Mouse (Mus musculus) embryonic facial prominence, embryonic 13.5 days (tissue): ENCODE results near the gene Gm10778. TPM values are rescaled to one million over a fixed set of nuclear protein-coding genes. Genes with fewer than 3 reads are reported as not detected.
"Not testable (repeated sequence)": the region's sequence is repeated elsewhere in the genome, so short reads cannot be mapped to it uniquely, and the experiment has no call there.

Experiments used
- ATAC-seq: fragments of 200-750 bp; cut with Nextera tagmentation; 2 replicates; pipeline ENCODE4 v1.8.0; 2017; ENCODE audit warnings: low read depth; ENCODE audit not compliant: insufficient number of reproducible peaks, insufficient read depth, low FRiP score, low TSS enrichment
- H3K27ac ChIP-seq: fragments of 300-500 bp; sonication (generic); 2 replicates; pipeline ENCODE4 v1.5.1; 2015; ENCODE audit warnings: moderate library complexity, mild to moderate bottlenecking, inconsistent platforms
- H3K27me3 ChIP-seq: fragments of 300-500 bp; sonication (generic); 2 replicates; pipeline ENCODE4 v1.6.1; 2015; ENCODE audit warnings: mild to moderate bottlenecking, inconsistent platforms
- H3K36me3 ChIP-seq: fragments of 300-500 bp; sonication (generic); 2 replicates; pipeline ENCODE4 v1.6.1; 2015; ENCODE audit warnings: mild to moderate bottlenecking, inconsistent platforms
- H3K4me1 ChIP-seq: fragments of 300-500 bp; sonication (generic); 2 replicates; pipeline ENCODE4 v1.6.1; 2015; ENCODE audit warnings: inconsistent platforms
- H3K4me2 ChIP-seq: fragments of 300-500 bp; sonication (generic); 2 replicates; pipeline ENCODE4 v1.6.1; 2015; ENCODE audit warnings: moderate library complexity, mild to moderate bottlenecking, inconsistent platforms
- H3K4me3 ChIP-seq: fragments of 300-500 bp; sonication (generic); 2 replicates; pipeline ENCODE4 v1.5.1; 2015; ENCODE audit warnings: mild to moderate bottlenecking, inconsistent platforms
- H3K9ac ChIP-seq: fragments of 300-500 bp; sonication (generic); 2 replicates; pipeline ENCODE4 v1.6.1; 2015; ENCODE audit warnings: mild to moderate bottlenecking, inconsistent platforms
- H3K9me3 ChIP-seq: fragments of 300-500 bp; sonication (generic); 2 replicates; pipeline ENCODE4 v1.6.1; 2016; ENCODE audit warnings: inconsistent platforms
- WGBS: fragments of 180-500 bp; shearing (Covaris S2); methylation state at CpG from one replicate; pipeline ENCODE4 v1.1.7; 2015; ENCODE audit warnings: mixed read lengths; 5-methylcytosine and 5-hydroxymethylcytosine counted together
- polyA plus RNA-seq: library from polyadenylated mRNA; unstranded; fragments of >200 nt; fragmentation: Nextera tagmentation; extraction: Ambion mirVana; gene quantifications from 2 replicates; pipeline ENCODE4 v1.2.1, GENCODE M21; 2015

The Gm10778 gene
- 5.7 and 7.3 TPM in 2 replicates for polyA plus RNA-seq

- Histone ChIP-seq H3K36me3 (peaks cover 30% of the 10 kb centered on the region), H3K4me2 (peak within 1 kb of the TSS; percentile 71), H3K9ac (peak within 1 kb of the TSS; percentile 77), H3K4me3 (peak within 1 kb of the TSS; percentile 56), H3K27ac (peak within 1 kb of the TSS; percentile 77), H3K9me3 (peaks cover 21% of the 10 kb centered on the region; the same call in 1 of the 2 replicates)
- not testable (repeated sequence) for H3K4me1 ChIP-seq, H3K27me3 ChIP-seq
- WGBS, result 4% methylated on average over 28 of the region's 52 CpGs
- ATAC-seq, result peak; percentile 83
These were observed at the start of gene Gm10778 for GRCm38 (mm10) chr10:81648803-81649775. Gene Gm10778, plus strand, starts transcription at chr10:81649059.

- no peak for ATAC-seq
- no peak overlapping the region for H3K4me3 ChIP-seq
- H3K9ac ChIP-seq, result no peak overlapping the region
- H3K36me3 ChIP-seq, result no peaks in the 10 kb centered on the region
- H3K27ac ChIP-seq, result no peak overlapping the region
- H3K27me3 ChIP-seq, result 0 out of 2 replicates have a peak, but pooled peaks cover 9% of the 10 kb centered on the region
- 64% methylated on average over 5 of the region's 5 CpGs for WGBS
- no peaks in the 10 kb centered on the region for H3K9me3 ChIP-seq
- no peak overlapping the region for H3K4me2 ChIP-seq
- peaks cover 69% of the 10 kb centered on the region for H3K4me1 ChIP-seq
These were observed 49.2 kb upstream of the Gm10778 start for GRCm38 (mm10) chr10:81599630-81600029.

GRCm38 (mm10) chr10:81600096-81600495 lies 48.8 kb upstream of the Gm10778 start:
- H3K4me1 ChIP-seq, result peaks cover 70% of the 10 kb centered on the region
- H3K27me3 ChIP-seq, result 0 out of 2 replicates have a peak, but pooled peaks cover 4% of the 10 kb centered on the region
- 42% methylated on average over 10 of the region's 10 CpGs for WGBS
- H3K9me3 ChIP-seq, result no peaks in the 10 kb centered on the region
- ATAC-seq, result no peak
- peak overlapping the region; percentile 81 for H3K27ac ChIP-seq
- peak overlapping the region; percentile 61; the same call in 1 of the 2 replicates for H3K4me2 ChIP-seq
- H3K36me3 ChIP-seq, result no peaks in the 10 kb centered on the region
- H3K4me3 ChIP-seq, result no peak overlapping the region
- no peak overlapping the region for H3K9ac ChIP-seq

GRCm38 (mm10) chr10:81600738-81601203 lies 48.1 kb upstream of the Gm10778 start, which contains the start of gene Tle6:
Gene Tle6, minus strand, starts transcription at chr10:81601073.
- ATAC-seq, result peak; percentile 82
- Histone ChIP-seq H3K27me3 (no peaks in the 10 kb centered on the region), H3K27ac (peak within 1 kb of the TSS; percentile 81), H3K4me3 (peak within 1 kb of the TSS; percentile 35), H3K9ac (peak within 1 kb of the TSS; percentile 47; the same call in 1 of the 2 replicates), H3K36me3 (no peaks in the 10 kb centered on the region), H3K4me1 (peaks cover 70% of the 10 kb centered on the region), H3K4me2 (peak within 1 kb of the TSS; percentile 61), H3K9me3 (no peaks in the 10 kb centered on the region)
- under 1% methylated on average over 28 of the region's 28 CpGs for WGBS

GRCm38 (mm10) chr10:81601396-81601905 lies 47.4 kb upstream of the Gm10778 start:
- peak overlapping the region; percentile 81 for H3K27ac ChIP-seq
- WGBS, result 13% methylated on average over 7 of the region's 7 CpGs

GRCm38 (mm10) chr10:81602741-81603151 lies 46.1 kb upstream of the Gm10778 start:
- no peaks in the 10 kb centered on the region for H3K9me3 ChIP-seq
- H3K9ac ChIP-seq, result no peak overlapping the region
- no peaks in the 10 kb centered on the region for H3K36me3 ChIP-seq
- no peak for ATAC-seq
- 13% methylated on average over 4 of the region's 4 CpGs for WGBS
- H3K27ac ChIP-seq, result 0 out of 2 replicates have a peak overlapping the region, but pooled peaks have one; percentile 33
- H3K27me3 ChIP-seq, result no peaks in the 10 kb centered on the region
- peaks cover 57% of the 10 kb centered on the region for H3K4me1 ChIP-seq
- no peak overlapping the region for H3K4me2 ChIP-seq
- no peak overlapping the region for H3K4me3 ChIP-seq

More at GRCm38 (mm10) chr10:81601396-81601905, 47.4 kb upstream of the Gm10778 start:
- Histone ChIP-seq H3K9ac (peak overlapping the region; percentile 47; the same call in 1 of the 2 replicates), H3K4me2 (peak overlapping the region; percentile 61), H3K36me3 (no peaks in the 10 kb centered on the region), H3K4me3 (0 out of 2 replicates have a peak overlapping the region, but pooled peaks have one; percentile 35), H3K27me3 (no peaks in the 10 kb centered on the region), H3K4me1 (peaks cover 64% of the 10 kb centered on the region), H3K9me3 (no peaks in the 10 kb centered on the region)
- ATAC-seq, result no peak

- Histone ChIP-seq H3K27ac (no peak overlapping the region), H3K27me3 (no peaks in the 10 kb centered on the region), H3K4me1 (peaks cover 47% of the 10 kb centered on the region), H3K4me2 (peak overlapping the region; percentile 84), H3K36me3 (peaks cover 9% of the 10 kb centered on the region), H3K9me3 (no peaks in the 10 kb centered on the region), H3K9ac (peak overlapping the region; percentile 23; the same call in 1 of the 2 replicates), H3K4me3 (no peak overlapping the region)
- no peak for ATAC-seq
- 73% methylated on average over 12 of the region's 12 CpGs for WGBS
These were observed 44.6 kb upstream of the Gm10778 start for GRCm38 (mm10) chr10:81604019-81604967.

- Histone ChIP-seq H3K27ac (peak overlapping the region; percentile 93), H3K4me3 (peak overlapping the region; percentile 60), H3K27me3 (no peaks in the 10 kb centered on the region), H3K36me3 (peaks cover 11% of the 10 kb centered on the region), H3K4me1 (peaks cover 46% of the 10 kb centered on the region), H3K9ac (peak overlapping the region; percentile 67), H3K4me2 (peak overlapping the region; percentile 84), H3K9me3 (no peaks in the 10 kb centered on the region)
- whole genome bisulfite sequencing, result 19% methylated on average over 29 of the region's 29 CpGs
- ATAC-seq, result no peak
These were observed 43.7 kb upstream of the Gm10778 start for GRCm38 (mm10) chr10:81604968-81605665.

- Histone ChIP-seq H3K9me3 (no peaks in the 10 kb centered on the region), H3K4me1 (peaks cover 42% of the 10 kb centered on the region), H3K36me3 (peaks cover 11% of the 10 kb centered on the region), H3K27me3 (no peaks in the 10 kb centered on the region), H3K9ac (peak overlapping the region; percentile 67), H3K4me2 (peak overlapping the region; percentile 84), H3K27ac (peak overlapping the region; percentile 93), H3K4me3 (peak overlapping the region; percentile 60)
- no peak for ATAC-seq
- WGBS, result 3% methylated on average over 14 of the region's 14 CpGs
These were observed 43.2 kb upstream of the Gm10778 start for GRCm38 (mm10) chr10:81605666-81605973.

- Histone ChIP-seq H3K27ac (peak within 1 kb of the TSS; percentile 93), H3K4me1 (peaks cover 37% of the 10 kb centered on the region)
- WGBS, result under 1% methylated on average over 39 of the region's 39 CpGs
These were observed 42.7 kb upstream of the Gm10778 start, which contains the start of gene BC025920 for GRCm38 (mm10) chr10:81605974-81606751. Gene BC025920, plus strand, starts transcription at chr10:81606270.

More at GRCm38 (mm10) chr10:81605974-81606751, 42.7 kb upstream of the Gm10778 start, which contains the start of gene BC025920:
- Histone ChIP-seq H3K9me3 (no peaks in the 10 kb centered on the region), H3K4me2 (peak within 1 kb of the TSS; percentile 84), H3K36me3 (peaks cover 11% of the 10 kb centered on the region), H3K9ac (peak within 1 kb of the TSS; percentile 74), H3K4me3 (peak within 1 kb of the TSS; percentile 60), H3K27me3 (no peaks in the 10 kb centered on the region)
- ATAC-seq, result peak; percentile 81
